Mouse (Mus musculus) erythroblast, embryonic 14.5 days (primary cell): Measurements from ENCODE around the gene Dennd2c. TPM values are rescaled to one million over a fixed set of nuclear protein-coding genes. Genes with fewer than 3 reads are reported as not detected.
A peak's percentile ranks its signal among the peaks of the same experiment; 100 is the strongest.

Experiments used
- H3K27me3 ChIP-seq: 2 replicates; pipeline ENCODE4 v1.6.1; 2012; ENCODE audit warnings: inconsistent platforms; ENCODE audit not compliant: control insufficient read depth
- H3K36me3 ChIP-seq: 2 replicates; pipeline ENCODE4 v1.6.1; 2012; ENCODE audit warnings: mild to moderate bottlenecking, inconsistent platforms; ENCODE audit not compliant: control insufficient read depth
- H3K4me1 ChIP-seq: 2 replicates; pipeline ENCODE4 v1.6.1; 2012; ENCODE audit warnings: inconsistent platforms; ENCODE audit not compliant: control insufficient read depth
- H3K4me3 ChIP-seq: replicated peaks from 2 replicates; pipeline ENCODE3; 2012; ENCODE audit warnings: moderate library complexity, mild to moderate bottlenecking, inconsistent platforms
- H3K9me3 ChIP-seq: 2 replicates; pipeline ENCODE4 v1.6.1; 2012; ENCODE audit warnings: low read length, inconsistent platforms, mixed read lengths; ENCODE audit not compliant: control insufficient read depth
- GATA1 ChIP-seq: IDR thresholded peaks from 2 replicates; pipeline ENCODE4 v1.6.1; 2012; ENCODE audit warnings: low read length, inconsistent platforms, mixed read lengths
- TAL1 ChIP-seq: IDR thresholded peaks from 3 replicates; pipeline ENCODE4 v1.6.1; 2012; ENCODE audit warnings: low read length, inconsistent platforms, mixed read lengths
- polyA plus RNA-seq: library from polyadenylated mRNA; stranded (reverse); fragments of >175 nt; gene quantifications from 2 replicates; pipeline ENCODE4 v1.2.3, GENCODE M21; 2012

Dennd2c gene
- polyA plus RNA-seq, 1 experiment: 0.39 TPM

- TF ChIP-seq GATA1: no peak
- TF ChIP-seq TAL1: no peak
- peaks cover 58% of the 10 kb centered on the region for H3K4me1 ChIP-seq
- H3K27me3 ChIP-seq: peaks cover 15% of the 10 kb centered on the region
- no peaks in the 10 kb centered on the region for H3K9me3 ChIP-seq
- H3K4me3 ChIP-seq: peak overlapping the region; percentile 87
- peaks cover 14% of the 10 kb centered on the region for H3K36me3 ChIP-seq
These were observed 495 bp upstream of the Dennd2c start for GRCm38 (mm10) chr3:103101909-103102308.

DNA sequence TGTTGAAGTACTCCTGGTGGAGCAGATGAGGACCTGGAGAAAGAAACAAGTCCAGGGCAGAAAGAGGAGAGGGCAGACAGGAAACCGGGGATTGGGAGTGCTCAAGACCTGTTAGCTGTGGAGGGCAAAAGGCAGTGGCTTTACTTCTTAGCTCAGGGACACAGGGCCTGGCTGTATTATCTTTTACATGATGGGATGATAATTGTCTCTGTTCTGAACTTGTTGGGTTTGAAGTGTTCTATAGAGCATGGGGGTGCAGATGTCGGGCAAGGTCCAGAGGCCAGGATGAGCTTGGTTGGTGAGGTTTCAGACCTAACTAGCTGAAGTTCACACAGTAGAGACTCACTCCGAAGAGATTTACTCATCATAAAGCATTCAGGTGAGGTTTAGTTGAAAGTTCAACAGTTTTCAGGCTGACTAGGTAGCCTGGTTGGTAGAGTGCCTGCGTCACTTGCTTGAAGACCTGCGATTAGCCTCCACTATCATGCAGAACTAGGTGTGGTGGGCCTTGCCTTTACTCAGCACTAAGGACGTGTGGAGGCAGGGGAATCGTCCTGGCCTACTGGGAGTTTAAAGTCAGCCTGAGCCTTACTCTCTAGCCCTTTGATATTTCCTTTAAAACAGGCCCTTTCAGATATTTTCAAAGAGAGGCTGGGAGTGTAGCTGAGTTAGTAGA is 5.3 kb downstream of the Dennd2c start:
- H3K36me3 ChIP-seq: peaks cover 54% of the 10 kb centered on the region
- no peak for TF ChIP-seq TAL1
- TF ChIP-seq GATA1: no peak
- H3K4me1 ChIP-seq: peaks cover 85% of the 10 kb centered on the region
- H3K9me3 ChIP-seq: no peaks in the 10 kb centered on the region
- H3K4me3 ChIP-seq: peak overlapping the region; percentile 27
- no peaks in the 10 kb centered on the region for H3K27me3 ChIP-seq

DNA sequence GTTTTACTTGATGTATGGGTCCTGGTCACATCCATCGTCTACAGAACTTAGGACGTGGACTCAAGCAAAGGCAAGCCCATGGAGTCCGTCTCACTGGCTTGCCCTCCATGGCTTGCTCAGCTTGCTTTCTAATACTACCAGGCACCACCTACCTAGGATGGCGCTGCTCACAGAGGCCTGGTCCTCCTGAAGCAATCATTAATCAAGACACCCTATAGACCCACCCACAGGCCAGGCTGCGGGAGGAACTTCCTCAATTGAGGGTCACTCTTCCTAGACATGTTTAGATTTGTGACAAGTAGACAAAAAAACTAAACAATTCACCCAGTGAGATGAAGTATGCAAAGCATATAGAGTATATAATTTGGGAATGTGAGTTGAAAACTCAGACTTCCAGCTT is 9.8 kb downstream of the Dennd2c start:
- Histone ChIP-seq H3K27me3 (no peaks in the 10 kb centered on the region), H3K36me3 (peaks cover 57% of the 10 kb centered on the region), H3K9me3 (no peaks in the 10 kb centered on the region), H3K4me1 (peaks cover 67% of the 10 kb centered on the region), H3K4me3 (no peak overlapping the region)
- TF ChIP-seq TAL1 (no peak), GATA1 (no peak)

DNA sequence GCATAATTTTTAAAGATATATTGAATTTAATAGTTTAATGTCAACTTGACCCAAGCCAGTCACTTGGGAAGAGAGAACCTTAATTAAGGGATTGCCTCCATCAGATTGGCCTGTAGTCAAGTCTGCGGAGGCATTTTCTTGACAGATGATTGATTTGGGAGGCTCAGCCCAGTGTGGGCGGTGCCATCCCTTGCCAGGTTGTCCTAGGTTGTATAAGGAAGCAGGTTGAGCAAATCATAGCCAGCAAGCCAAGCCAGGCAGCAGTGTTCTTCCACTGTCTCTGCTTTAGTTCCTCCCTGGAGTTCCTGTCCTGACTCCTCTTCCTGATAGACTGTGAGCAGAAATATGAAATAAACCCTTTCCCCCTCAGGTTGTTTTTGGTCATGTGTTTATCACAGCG is 21.2 kb downstream of the Dennd2c start:
- TF ChIP-seq GATA1: no peak
- TF ChIP-seq TAL1: no peak
- Histone ChIP-seq H3K4me3 (no peak overlapping the region), H3K36me3 (peaks cover 42% of the 10 kb centered on the region), H3K4me1 (peaks cover 67% of the 10 kb centered on the region), H3K27me3 (no peaks in the 10 kb centered on the region), H3K9me3 (peaks cover 4% of the 10 kb centered on the region; the same call in 1 of the 2 replicates)

DNA sequence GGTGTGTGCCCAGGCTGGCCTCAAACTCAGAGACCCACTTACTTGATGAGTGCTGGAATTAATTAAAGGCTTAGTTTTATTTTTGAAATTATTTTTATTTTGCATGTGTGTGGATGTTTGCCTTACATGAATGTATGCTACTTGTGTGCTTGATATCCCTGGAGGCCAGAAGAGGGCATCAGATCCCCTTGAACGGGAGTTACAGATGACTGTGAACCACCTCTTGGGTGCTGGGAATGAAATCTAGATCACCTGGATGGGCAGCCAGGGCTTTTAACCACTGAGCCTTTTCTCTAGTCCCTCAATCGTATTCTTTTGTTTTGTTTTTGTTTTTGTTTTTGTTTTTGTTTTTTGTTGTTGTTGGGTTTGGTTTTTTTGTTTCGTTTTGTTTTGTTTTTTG is 23.7 kb downstream of the Dennd2c start:
- TF ChIP-seq GATA1 (no peak), TAL1 (no peak)
- H3K4me1 ChIP-seq: peaks cover 74% of the 10 kb centered on the region
- H3K36me3 ChIP-seq: peaks cover 47% of the 10 kb centered on the region

GRCm38 (mm10) chr3:103127177-103127576 is 24.8 kb downstream of the Dennd2c start:
- peaks cover 79% of the 10 kb centered on the region for H3K4me1 ChIP-seq
- peaks cover 9% of the 10 kb centered on the region for H3K9me3 ChIP-seq

More for the DNA sequence above, 23.7 kb downstream of the Dennd2c start:
- Histone ChIP-seq H3K27me3 (no peaks in the 10 kb centered on the region), H3K9me3 (peaks cover 4% of the 10 kb centered on the region; the same call in 1 of the 2 replicates), H3K4me3 (no peak overlapping the region)

DNA sequence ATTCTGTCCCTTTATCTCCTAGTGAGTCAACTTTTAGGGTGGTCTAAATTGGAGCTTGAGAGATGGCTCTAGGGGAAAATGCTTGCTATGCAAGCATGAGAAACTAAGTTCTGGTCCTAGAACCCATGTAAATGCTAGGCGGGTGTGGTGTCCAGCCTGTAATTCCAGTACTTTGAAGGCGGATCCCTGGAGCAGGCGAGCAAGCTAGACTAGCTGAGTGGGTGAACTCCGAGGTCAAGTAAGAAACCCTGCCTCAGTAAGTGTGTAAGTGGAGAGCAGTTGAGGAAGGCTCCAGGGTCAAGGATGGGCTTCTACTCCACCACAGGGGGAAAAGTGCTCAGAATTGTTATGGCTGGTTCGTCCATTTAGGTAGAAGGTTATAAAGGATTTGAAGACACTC is 25.3 kb downstream of the Dennd2c start:
- Histone ChIP-seq H3K27me3 (no peaks in the 10 kb centered on the region), H3K4me3 (no peak overlapping the region), H3K4me1 (peaks cover 85% of the 10 kb centered on the region), H3K36me3 (peaks cover 62% of the 10 kb centered on the region), H3K9me3 (peaks cover 9% of the 10 kb centered on the region)
- TF ChIP-seq GATA1 (no peak), TAL1 (no peak)

More at GRCm38 (mm10) chr3:103127177-103127576, 24.8 kb downstream of the Dennd2c start:
- Histone ChIP-seq H3K27me3 (no peaks in the 10 kb centered on the region), H3K36me3 (peaks cover 56% of the 10 kb centered on the region), H3K4me3 (no peak overlapping the region)
- TF ChIP-seq GATA1 (no peak), TAL1 (no peak)

DNA sequence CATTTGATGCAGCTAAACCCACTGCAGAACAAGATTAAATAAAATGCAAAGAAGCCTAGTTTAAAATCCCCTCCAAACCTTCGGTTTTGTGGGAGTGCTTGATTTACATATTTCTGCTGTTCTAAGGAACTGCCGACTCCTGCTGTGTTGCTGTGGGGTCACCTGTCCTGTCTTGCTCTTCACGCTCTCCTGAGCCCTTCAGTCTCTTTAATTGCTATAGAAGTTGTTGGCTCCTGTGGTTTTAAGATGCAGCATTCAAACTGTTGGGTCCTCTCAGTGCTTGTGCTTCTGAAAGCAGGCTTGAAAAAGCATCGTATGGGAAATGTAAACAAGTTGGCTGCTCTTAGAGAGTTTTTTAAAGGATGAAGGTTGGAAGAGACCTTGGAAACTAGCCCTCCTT is 25.8 kb downstream of the Dennd2c start:
- no peaks in the 10 kb centered on the region for H3K27me3 ChIP-seq
- H3K4me1 ChIP-seq: peaks cover 87% of the 10 kb centered on the region
- H3K9me3 ChIP-seq: peaks cover 9% of the 10 kb centered on the region
- no peak for TF ChIP-seq TAL1
- TF ChIP-seq GATA1: no peak
- H3K36me3 ChIP-seq: peaks cover 67% of the 10 kb centered on the region
- H3K4me3 ChIP-seq: peak overlapping the region; percentile 62

- Histone ChIP-seq H3K9me3 (peaks cover 9% of the 10 kb centered on the region), H3K4me1 (peaks cover 87% of the 10 kb centered on the region), H3K4me3 (peak overlapping the region; percentile 62), H3K27me3 (no peaks in the 10 kb centered on the region), H3K36me3 (peaks cover 74% of the 10 kb centered on the region)
- TF ChIP-seq TAL1 (peak; percentile 72), GATA1 (peak; percentile 89)
These were observed 27.2 kb downstream of the Dennd2c start for GRCm38 (mm10) chr3:103129367-103130159.
